In genomic region chr11:72349652-72350051, GRCm38 (mm10) we compare ENCODE assay signal across 13 mouse cellular contexts. TPM values are rescaled to one million over a fixed set of nuclear protein-coding genes. Genes with fewer than 3 reads are reported as not detected.
"Had no signal": no experiment of that assay in that cellular context is flagged by ENCODE, and none has a peak within 500 bp of the region (broad histone marks: within the 10 kb centered on the region; RNA-seq: fewer than 3 reads in every experiment).

No protein-coding gene starts in this region.

- H3K27me3 ChIP-seq: limb, embryonic 12.5 days; liver, embryonic 13.5 days; midbrain, embryonic 13.5 days; neural tube, embryonic 12.5 days had no signal

- ATAC-seq: hindbrain, embryonic 16.5 days; inflammation-experienced regulatory T-cells, adult 6 months; liver, postnatal 0 days; midbrain, embryonic 13.5 days had no signal

- DNase-seq: liver; liver, embryonic 13.5 days; liver, postnatal 0 days; thymus, adult 2 months; thymus, postnatal 25 days had no signal

- H3K4me1 ChIP-seq: liver, embryonic 13.5 days; midbrain, embryonic 13.5 days; neural tube, embryonic 12.5 days had no signal

- H3K27ac ChIP-seq: limb, embryonic 12.5 days; liver, embryonic 13.5 days; midbrain, embryonic 13.5 days; neural tube, embryonic 12.5 days had no signal

- H3K4me2 ChIP-seq: limb, embryonic 12.5 days; liver, embryonic 13.5 days; midbrain, embryonic 13.5 days; neural tube, embryonic 12.5 days had no signal

- H3K36me3 ChIP-seq: limb, embryonic 12.5 days; liver, embryonic 13.5 days; midbrain, embryonic 13.5 days; neural tube, embryonic 12.5 days had no signal

- H3K4me3 ChIP-seq: limb, embryonic 12.5 days; liver, embryonic 13.5 days; midbrain, embryonic 13.5 days; neural tube, embryonic 12.5 days had no signal

- H3K9me3 ChIP-seq: liver, embryonic 13.5 days; neural tube, embryonic 12.5 days had no signal

- H3K9ac ChIP-seq: limb, embryonic 12.5 days; liver, embryonic 13.5 days; liver, postnatal 0 days; midbrain, embryonic 13.5 days; neural tube, embryonic 12.5 days had no signal

RNA-seq across cellular contexts. Expression of gene Tekt1, which starts 12.6 kb away (rescaled TPM):
- polyA plus RNA-seq: inflammation-experienced regulatory T-cells, adult 6 months; large intestine, adult 2 months; liver, embryonic 13.5 days; liver, postnatal 0 days had no signal

RNA-seq across cellular contexts. Expression of gene Fbxo39, which starts 35.4 kb away (rescaled TPM):
- polyA plus RNA-seq: hindbrain, embryonic 16.5 days; inflammation-experienced regulatory T-cells, adult 6 months; kidney, embryonic 16.5 days; large intestine, adult 2 months; limb, embryonic 12.5 days; liver, embryonic 13.5 days; liver, postnatal 0 days; midbrain, embryonic 13.5 days; midbrain, postnatal 0 days; neural tube, embryonic 12.5 days had no signal
